Mouse (Mus musculus): ENCODE measurements around the gene Ppfibp1. TPM values are rescaled to one million over a fixed set of nuclear protein-coding genes. Genes with fewer than 3 reads are reported as not detected.
A peak's percentile ranks its signal among the peaks of the same experiment; 100 is the strongest.

Ppfibp1 gene
- total RNA-seq, 2 experiments from 2014 or later, result 97.4 to 115 TPM

DNA sequence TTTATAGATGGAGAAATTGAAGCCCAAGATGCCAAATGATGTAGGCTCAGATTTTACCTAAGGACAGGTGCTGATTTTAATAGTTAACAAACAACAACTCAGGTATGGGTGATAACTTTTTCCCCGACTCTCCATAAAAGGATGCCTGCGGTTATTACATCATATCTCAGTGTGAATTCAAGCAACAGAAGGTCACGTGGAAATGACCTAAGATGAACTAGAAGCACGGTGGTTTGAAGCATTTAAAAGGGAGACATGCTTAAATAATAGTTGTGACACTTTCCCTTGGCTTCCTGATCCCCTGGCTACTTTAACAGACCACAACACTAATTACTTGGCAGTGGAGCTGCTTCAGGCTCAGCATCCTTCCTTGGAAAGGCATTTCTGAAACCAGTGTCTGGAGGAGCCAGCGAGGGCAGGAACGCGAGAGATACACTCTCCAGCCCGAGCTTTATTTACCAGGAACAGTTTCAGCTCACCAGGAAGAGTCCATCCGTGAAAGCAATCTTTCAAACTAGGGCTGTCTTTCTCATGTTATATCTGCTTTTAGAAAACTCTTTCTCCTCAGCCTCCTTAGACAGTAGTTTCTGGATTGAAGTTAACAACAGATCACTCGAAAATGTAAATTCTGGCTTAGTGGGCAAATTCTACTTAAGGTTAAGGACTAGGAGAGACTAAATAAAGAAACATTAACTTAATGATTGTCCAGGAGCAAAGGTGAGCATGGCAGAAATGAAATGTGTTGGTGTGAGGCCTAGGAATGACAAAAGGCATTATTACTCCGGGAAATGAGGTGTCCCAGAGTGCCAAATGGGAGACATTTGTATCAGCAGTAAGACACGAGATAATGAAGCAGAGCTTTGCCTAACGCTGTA lies 6.2 kb upstream of the Ppfibp1 start:
- no peak for DNase-seq

DNA sequence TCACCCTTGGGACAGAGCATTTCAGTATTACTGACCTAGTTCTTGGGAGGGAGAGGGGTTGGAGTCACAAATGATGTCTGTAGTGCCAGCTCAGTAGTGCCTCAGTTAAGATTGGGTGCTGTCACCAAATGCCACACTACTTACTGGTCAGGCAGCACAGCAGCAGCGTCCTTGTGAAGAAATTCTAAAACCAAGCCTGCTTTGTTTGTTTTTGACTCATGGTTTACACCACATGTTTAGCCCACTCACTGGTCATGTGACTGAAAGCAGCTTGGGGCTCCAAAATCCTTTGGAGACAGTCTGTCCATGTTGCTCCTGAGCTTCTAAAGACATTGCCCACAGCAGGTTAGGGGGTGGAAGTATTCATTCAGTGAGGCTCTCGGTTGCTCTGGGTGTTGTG lies 4.9 kb upstream of the Ppfibp1 start:
- peak in 1 of 2 experiments; percentile 19 for DNase-seq

- no peak for DNase-seq
Measured at GRCm38 (mm10) chr6:146884171-146884570, 4.1 kb upstream of the Ppfibp1 start.

- DNase-seq, result no peak
Measured at GRCm38 (mm10) chr6:146884851-146885250, 3.4 kb upstream of the Ppfibp1 start.

GRCm38 (mm10) chr6:146888660-146889490 lies 588 bp downstream of the Ppfibp1 start:
- peak in 1 of 2 experiments; percentile 31 for DNase-seq

GRCm38 (mm10) chr6:146890215-146890614 lies 1.9 kb downstream of the Ppfibp1 start:
- DNase-seq, result no peak

DNA sequence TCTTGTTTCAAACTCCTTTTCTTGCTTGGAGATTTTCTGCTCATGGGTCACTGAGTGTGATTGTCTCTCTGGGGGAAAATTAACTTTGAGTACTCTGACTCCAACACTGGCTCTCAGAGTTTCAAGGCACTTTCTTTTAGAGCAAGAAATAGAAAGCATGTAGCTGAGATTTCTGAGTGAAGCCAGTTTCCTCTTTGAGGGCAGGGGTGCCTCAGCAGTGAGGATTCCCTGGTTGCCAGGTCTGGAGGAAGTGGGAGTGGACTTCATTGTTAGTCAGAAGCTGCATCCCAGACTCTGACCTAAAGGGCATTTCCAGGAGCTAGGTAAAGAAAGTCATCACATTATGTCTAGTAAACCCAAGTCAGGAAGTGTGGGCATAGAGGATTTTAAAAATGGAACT lies 2.3 kb downstream of the Ppfibp1 start:
- DNase-seq, result peak; percentile 23 to 29

GRCm38 (mm10) chr6:146893890-146894289 lies 5.6 kb downstream of the Ppfibp1 start:
- DNase-seq, result peak; percentile 22 to 51

- no peak for DNase-seq
Measured at GRCm38 (mm10) chr6:146898709-146899108, 10.4 kb downstream of the Ppfibp1 start.

DNA sequence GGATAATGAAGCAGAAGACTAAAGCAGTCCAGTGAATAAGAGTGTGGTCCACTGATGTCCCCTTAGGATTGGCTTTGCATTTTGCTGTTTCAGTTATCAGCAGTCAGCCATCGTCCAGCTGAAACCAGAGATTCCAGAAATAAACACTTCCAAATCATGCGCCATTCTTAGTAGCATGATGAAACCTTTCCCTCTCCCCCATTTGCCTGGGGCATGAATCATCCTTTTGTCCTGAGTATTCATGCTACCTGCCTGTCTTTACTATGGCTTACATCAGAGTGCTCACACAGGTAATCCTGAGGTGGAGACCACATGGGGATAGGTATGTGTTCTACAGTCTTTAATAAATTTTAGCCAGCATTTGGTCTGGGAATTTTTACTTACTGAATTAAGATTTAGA lies 11.4 kb downstream of the Ppfibp1 start:
- DNase-seq, result no peak

DNA sequence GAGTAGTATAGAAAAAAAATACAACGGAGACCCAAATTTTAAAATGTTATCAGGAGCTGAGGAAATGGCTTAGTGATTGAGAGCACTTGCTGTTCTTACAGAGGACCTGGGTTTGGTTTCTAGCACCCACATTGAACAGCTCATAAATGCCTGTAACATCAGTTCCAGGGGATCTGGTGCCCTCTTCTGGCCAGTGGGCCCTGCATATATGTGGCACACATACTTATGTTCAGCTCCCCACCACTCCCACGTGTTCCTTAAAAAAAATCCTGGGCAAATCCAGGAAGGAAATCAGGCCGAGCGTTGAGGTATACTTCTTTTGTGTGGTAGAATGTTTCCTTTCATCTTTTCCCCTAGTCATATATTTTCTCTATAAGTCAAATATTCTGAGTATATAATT lies 13.6 kb downstream of the Ppfibp1 start:
- no peak for DNase-seq

DNA sequence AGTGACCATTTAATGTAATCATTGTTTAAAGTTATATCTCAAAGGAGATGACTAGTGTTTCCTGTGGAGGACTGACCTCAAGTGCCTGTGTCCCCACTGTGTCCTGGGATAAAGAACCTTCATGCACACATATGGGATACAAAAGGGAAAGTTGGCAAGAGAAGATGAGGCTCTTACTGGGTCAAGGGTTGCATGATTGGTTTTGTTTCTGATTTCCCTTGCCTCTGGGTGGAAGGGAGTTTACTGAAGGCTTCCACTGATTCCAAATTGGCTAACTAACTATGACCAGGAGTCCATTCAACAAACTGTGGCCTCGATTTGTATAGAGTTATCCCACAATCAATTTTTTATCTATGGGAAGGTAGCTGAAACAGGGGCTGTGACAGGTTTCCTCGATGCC lies 15.3 kb downstream of the Ppfibp1 start:
- DNase-seq, result no peak

DNA sequence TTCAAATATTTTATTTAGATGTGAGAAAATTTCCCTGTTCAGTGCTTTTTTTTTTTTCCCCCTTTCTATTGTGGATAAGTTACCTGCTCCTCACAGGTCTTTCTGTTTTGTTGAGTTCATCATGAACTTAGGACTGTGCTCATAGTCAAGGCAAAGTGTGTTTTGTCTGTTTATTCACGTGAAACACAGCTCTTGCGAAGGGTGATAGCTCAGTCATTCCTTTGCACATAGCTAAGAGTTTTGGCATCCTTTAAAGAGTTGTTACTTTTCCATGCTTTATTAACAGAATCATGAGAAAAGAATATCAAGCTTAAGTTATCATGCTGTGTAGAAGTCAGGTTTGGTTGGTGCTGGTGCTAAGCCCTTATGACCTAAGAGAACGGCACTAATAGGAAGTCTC lies 16.4 kb downstream of the Ppfibp1 start:
- no peak for DNase-seq

GRCm38 (mm10) chr6:146906000-146906786 lies 17.9 kb downstream of the Ppfibp1 start:
- DNase-seq, result no peak

DNA sequence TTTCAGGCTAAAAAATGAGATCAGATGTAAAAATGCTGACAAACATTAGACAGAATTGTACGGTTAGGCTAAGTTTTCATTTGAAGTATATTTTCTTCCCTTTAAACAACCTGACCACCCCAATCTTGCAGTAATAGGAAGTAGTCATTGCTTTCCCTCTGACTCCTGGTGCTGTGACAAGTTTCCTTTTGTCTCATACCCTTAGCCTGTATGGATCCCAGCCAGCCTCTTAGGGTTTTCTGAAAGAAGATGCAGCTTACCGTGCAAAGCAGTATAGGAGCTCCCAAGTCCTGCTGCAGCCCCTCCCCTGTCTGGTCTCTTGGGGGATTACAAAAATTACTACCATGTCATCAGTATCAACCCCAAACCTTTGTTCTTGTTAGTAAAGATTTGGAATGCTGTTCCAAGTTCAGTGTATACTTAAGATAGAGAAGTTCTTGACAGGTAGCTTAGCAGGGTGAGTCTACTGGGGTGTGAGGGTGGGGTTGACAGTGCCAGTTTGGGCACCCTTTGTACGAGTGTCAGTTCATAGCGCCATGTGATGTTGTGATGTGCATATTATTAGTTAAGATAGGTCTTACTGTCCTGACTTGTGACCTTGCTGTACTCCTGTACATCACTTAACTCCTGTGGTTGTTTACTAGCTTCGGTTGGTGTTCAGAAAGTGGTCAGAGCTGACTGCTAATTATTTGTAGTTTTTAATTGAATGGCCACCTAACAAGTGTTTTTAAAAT lies 18.9 kb downstream of the Ppfibp1 start:
- no peak for DNase-seq

- no peak for DNase-seq
Measured at GRCm38 (mm10) chr6:146907795-146908190, 19.5 kb downstream of the Ppfibp1 start.

DNA sequence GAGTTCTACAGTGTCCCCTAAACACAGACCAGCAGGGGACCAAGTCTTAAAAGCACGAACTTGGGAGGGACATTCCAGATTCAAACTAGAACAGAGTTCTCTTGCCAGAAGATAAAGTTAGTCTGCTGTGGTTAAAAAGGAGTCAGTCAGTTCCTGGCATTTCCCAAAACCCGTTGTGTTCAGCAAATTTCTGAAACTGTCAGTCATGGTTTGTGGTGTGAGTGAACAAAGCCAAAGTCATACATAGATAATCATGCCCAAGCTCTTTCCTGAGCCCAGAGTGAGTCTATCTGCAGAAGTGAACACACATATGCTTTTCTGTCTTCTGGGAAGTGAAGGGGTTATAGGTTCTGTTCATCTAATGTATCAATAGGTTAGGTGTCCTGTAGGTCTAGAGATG lies 20.5 kb downstream of the Ppfibp1 start:
- DNase-seq, result no peak

DNA sequence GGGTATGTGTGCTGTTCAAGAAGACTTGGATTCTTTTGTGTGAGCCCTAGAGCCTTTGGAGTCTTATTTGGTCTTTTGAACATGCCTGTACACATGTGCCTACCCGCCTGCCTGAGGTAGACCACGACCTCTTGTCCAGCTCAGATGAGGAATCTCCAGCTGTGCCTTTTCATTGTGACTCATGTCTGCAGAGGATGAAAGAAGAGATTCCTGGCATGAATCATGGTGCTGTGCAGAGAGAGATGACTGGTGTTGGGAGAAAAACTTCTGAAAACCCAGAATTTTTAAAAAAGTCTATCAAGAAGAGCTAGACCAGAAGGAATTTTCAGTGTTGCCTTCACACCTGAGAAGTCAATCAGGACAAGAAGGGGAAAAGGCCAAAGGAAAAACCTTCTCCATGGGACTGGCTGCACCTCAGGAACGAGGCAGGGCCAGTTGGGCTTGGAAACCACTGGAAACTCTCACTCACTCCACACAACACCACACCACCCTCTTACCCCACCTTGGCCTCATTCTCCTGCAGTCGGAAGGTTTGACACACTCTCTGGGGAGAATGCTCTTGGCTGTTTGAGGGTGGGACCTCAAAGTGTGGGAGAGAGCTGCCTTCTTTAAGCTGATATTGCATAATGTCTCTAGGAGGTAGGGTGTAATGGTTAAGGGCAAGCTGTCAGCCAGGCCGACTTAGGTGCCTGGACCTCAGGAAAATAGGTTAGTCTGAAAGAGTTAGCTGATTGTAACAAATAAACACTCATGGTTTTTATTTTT lies 21.6 kb downstream of the Ppfibp1 start:
- DNase-seq, result peak in 1 of 2 experiments; percentile 41

DNA sequence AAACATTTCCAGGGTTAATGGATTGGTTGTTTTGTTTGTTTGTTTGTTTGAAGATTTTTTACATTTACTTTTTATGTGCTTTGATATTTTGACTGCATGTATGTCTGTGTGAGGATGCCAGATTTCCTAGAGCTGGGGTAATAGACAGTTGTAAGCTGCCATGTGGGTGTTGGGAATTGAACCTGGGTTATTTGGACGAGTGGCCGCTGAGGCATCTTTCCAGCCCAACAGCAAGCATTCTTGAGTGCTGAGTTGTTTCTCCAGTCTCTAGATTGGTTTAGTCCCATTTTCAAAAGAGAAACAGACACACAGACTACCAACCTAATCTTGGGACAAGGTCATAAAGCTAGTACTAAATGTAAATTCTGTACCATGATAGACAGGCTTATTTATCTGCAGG lies 22.5 kb downstream of the Ppfibp1 start:
- no peak for DNase-seq

- DNase-seq, result peak; percentile 16 to 55
Measured at GRCm38 (mm10) chr6:146912835-146913488, 24.7 kb downstream of the Ppfibp1 start.

All from adrenal gland, postnatal 36 days (tissue).